Mouse (Mus musculus) erythroblast, embryonic 14.5 days (primary cell): ENCODE measurements around the gene Thap4.

Experiments used
- GATA1 ChIP-seq: IDR thresholded peaks from 2 replicates; pipeline ENCODE4 v1.6.1; 2012; ENCODE audit warnings: low read length, inconsistent platforms, mixed read lengths
- TAL1 ChIP-seq: IDR thresholded peaks from 3 replicates; pipeline ENCODE4 v1.6.1; 2012; ENCODE audit warnings: low read length, inconsistent platforms, mixed read lengths

DNA sequence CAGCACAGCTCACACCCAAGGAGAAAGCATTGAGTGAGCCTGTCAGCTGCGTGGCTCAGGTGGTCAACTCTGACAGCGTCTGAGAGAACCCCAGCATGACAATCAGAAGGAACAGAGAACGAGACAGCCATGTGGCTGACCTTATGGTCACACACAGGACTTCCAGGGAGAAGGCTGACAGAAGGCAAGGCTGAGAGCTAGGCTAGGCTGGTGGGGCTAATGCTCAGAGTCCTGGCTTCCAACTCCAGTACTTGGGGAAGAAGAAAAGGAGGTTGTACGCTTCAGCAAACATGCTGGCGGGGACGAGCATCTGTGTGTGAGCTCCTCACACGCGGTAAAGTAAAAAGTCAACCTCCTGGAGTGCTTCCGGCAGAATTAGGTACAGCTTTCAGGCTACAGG, 50.3 kb downstream of the Thap4 start:
- no peak for TF ChIP-seq GATA1
- TF ChIP-seq TAL1 = no peak
